In genomic region chr16:33690975-33691747, GRCm38 (mm10) we compare ENCODE assay signal across 10 mouse cellular contexts. TPM values are rescaled to one million over a fixed set of nuclear protein-coding genes. Genes with fewer than 3 reads are reported as not detected.
DNase-seq lines count a peak whose midpoint lies in the region; ATAC-seq and TF ChIP-seq lines count a peak whose summit lies in the region.
"Had no signal": no experiment of that assay in that cellular context is flagged by ENCODE, and none has a peak within 500 bp of the region (broad histone marks: within the 10 kb centered on the region; RNA-seq: fewer than 3 reads in every experiment).

No protein-coding gene starts in this region.

- H3K4me2 ChIP-seq in lung, postnatal 0 days (replicated peaks; ENCODE audit: low read depth, low read length): no peak overlapping the region; the same call in 1 of the 2 replicates

- H3K4me3 ChIP-seq in lung, postnatal 0 days (ENCODE audit: low read depth, low read length): no peak overlapping the region
- H3K4me3 ChIP-seq in left cerebral cortex, adult 2 months: no peak overlapping the region

- intact Hi-C loops in left cerebral cortex, adult 2 months (cut with DNase I): no loop called here

- no peaks in the 10 kb centered on the region; the same call in 1 of the 2 replicates for H3K36me3 ChIP-seq in lung, postnatal 0 days (ENCODE audit: insufficient read depth, low read length)

- TF ChIP-seq EP300 in lung, postnatal 0 days (IDR thresholded peaks at IDR 0.05): no peak

- WGBS in lung, postnatal 0 days: 76% methylated on average over 6 of the region's 6 CpGs

- no peak for ATAC-seq in lung, postnatal 0 days
- peak; percentile 38 for ATAC-seq in inflammation-experienced regulatory T-cells, adult 6 months
- ATAC-seq: intestine, embryonic 16.5 days had no signal

- DNase-seq in lung, adult 18-20 months: peak; percentile 51 to 56
- no peak for DNase-seq in lung, postnatal 0 days (ENCODE audit: low spot score)
- DNase-seq in c-Kit-positive CD71-negative TER-119-negative erythroid progenitor cells, embryonic 14.5 days (ENCODE audit: low read depth): peak; percentile 39
- DNase-seq in spleen, postnatal 36 days (ENCODE audit: low spot score in 2 of 2): peak; percentile 85
- no peak for DNase-seq in urinary bladder, postnatal 36 days (ENCODE audit: low spot score in 2 of 2)
- no peak for DNase-seq in layer of hippocampus, adult 11-12 months (ENCODE audit: low spot score)
- DNase-seq in left cerebral cortex, adult 2 months (ENCODE audit: extremely low spot score in 1 of 2, low spot score in 2 of 2): no peak
- DNase-seq: lung, postnatal 10 days had no signal

- no peaks in the 10 kb centered on the region for H3K27me3 ChIP-seq in lung, postnatal 0 days (replicated peaks; ENCODE audit: insufficient read depth, low read length)

- no peak for TF ChIP-seq CTCF in lung, postnatal 0 days (IDR thresholded peaks at IDR 0.05)
- TF ChIP-seq CTCF in left cerebral cortex, adult 2 months (IDR thresholded peaks at IDR 0.05): no peak

- H3K27ac ChIP-seq in lung, postnatal 0 days (ENCODE audit: low read length): no peak overlapping the region
- H3K27ac ChIP-seq in left cerebral cortex, adult 2 months: no peak overlapping the region

- no peak overlapping the region for H3K9ac ChIP-seq in lung, postnatal 0 days (replicated peaks; ENCODE audit: low read depth)

- peaks cover 4% of the 10 kb centered on the region; the same call in 1 of the 2 replicates for H3K4me1 ChIP-seq in lung, postnatal 0 days (ENCODE audit: insufficient read depth, low read depth, low read length)

- H3K9me3 ChIP-seq in lung, postnatal 0 days (ENCODE audit: low read length): no peaks in the 10 kb centered on the region

RNA-seq across cellular contexts. Expression of gene Heg1, which starts 7.0 kb away (rescaled TPM):
- polyA plus RNA-seq in lung, postnatal 0 days (2015; fragmentation: Nextera tagmentation; extraction: Ambion mirVana): 33.5 and 36.2 TPM in 2 replicates
- polyA plus RNA-seq in inflammation-experienced regulatory T-cells, adult 6 months (2017; shearing (Covaris generic)): 10 to 100 TPM; 28.3 to 33.9 (median 29.1) TPM
- total RNA-seq in left cerebral cortex, adult 2 months (2021): 10 to 100 TPM; 31.0 to 35.5 TPM

Comparison
In these comparisons a context has a peak if more than half of its experiments do, and no peak if none do; other contexts are left out.
1. DNase-seq: peak in lung, adult 18-20 months (2 of 2), c-Kit-positive CD71-negative TER-119-negative erythroid progenitor cells, embryonic 14.5 days (single experiment) and spleen, postnatal 36 days (2 of 2); none in lung, postnatal 0 days (single experiment), urinary bladder, postnatal 36 days (0 of 2), layer of hippocampus, adult 11-12 months (single experiment) and left cerebral cortex, adult 2 months (0 of 2).